Comparison of ENCODE assay signal across 8 mouse cellular contexts in the genomic region with DNA sequence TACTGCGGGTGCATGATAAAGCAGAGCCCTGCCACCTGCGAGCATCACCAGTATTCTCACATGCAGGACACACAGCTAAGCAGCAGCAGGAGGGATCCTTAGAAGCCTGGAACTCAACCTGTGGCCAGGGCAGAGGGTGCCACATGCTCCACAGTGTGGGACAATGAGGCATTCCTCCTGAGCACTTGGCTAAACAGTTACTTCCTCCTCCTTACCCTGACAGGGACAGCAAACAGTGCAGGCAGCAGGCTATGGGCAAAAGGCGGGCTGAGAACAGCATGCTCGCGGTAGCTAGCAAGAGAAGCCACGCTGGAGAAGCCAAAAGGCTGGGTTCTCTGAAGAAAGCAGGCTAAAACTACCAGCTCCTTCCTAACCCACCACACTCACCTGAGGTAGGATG. TPM values are rescaled to one million over a fixed set of nuclear protein-coding genes. Genes with fewer than 3 reads are reported as not detected.
DNase-seq lines count a peak whose midpoint lies in the region; ATAC-seq and TF ChIP-seq lines count a peak whose summit lies in the region.

No protein-coding gene starts in this region.

- H3K4me2 ChIP-seq in liver, embryonic 13.5 days, result no peak overlapping the region
- no peak overlapping the region for H3K4me2 ChIP-seq in liver, embryonic 11.5 days

- DNase-seq in gastrocnemius, adult 2 months, result no peak
- no peak for DNase-seq in gastrocnemius, adult 8-10 months (ENCODE audit: low spot score in 2 of 2)
- no peak for DNase-seq in liver, embryonic 13.5 days
- DNase-seq in liver, embryonic 11.5 days (ENCODE audit: low spot score), result no peak
- DNase-seq in embryonic facial prominence, embryonic 10.5 days (ENCODE audit: low spot score), result no peak
- peak; percentile 73 for DNase-seq in lung, postnatal 36 days
- DNase-seq in spleen, adult 18-20 months, result no peak
- DNase-seq in retina, embryonic 14.5 days (ENCODE audit: low spot score), result no peak

- H3K4me3 ChIP-seq in gastrocnemius, adult 2 months, result 0 out of 2 replicates have a peak overlapping the region, but pooled peaks have one; percentile 7
- H3K4me3 ChIP-seq in liver, embryonic 13.5 days (replicated peaks), result no peak overlapping the region
- no peak overlapping the region for H3K4me3 ChIP-seq in liver, embryonic 11.5 days (ENCODE audit: low read depth, low read length)
- peak overlapping the region; percentile 8; the same call in 1 of the 2 replicates for H3K4me3 ChIP-seq in embryonic facial prominence, embryonic 10.5 days

- no peaks in the 10 kb centered on the region for H3K27me3 ChIP-seq in liver, embryonic 13.5 days
- no peaks in the 10 kb centered on the region for H3K27me3 ChIP-seq in liver, embryonic 11.5 days (replicated peaks; ENCODE audit: control insufficient read depth, insufficient read depth, low read length)
- H3K27me3 ChIP-seq in embryonic facial prominence, embryonic 10.5 days (replicated peaks; ENCODE audit: low read depth, poor library complexity, severe bottlenecking), result no peaks in the 10 kb centered on the region

- no peak for ATAC-seq in liver, embryonic 13.5 days (ENCODE audit: low read depth)
- ATAC-seq in liver, embryonic 11.5 days (replicated peaks; ENCODE audit: low FRiP score), result no peak

- H3K9me3 ChIP-seq in liver, embryonic 13.5 days (replicated peaks), result no peaks in the 10 kb centered on the region
- H3K9me3 ChIP-seq in liver, embryonic 11.5 days (ENCODE audit: control insufficient read depth, low read length), result no peaks in the 10 kb centered on the region
- H3K9me3 ChIP-seq in embryonic facial prominence, embryonic 10.5 days, result no peaks in the 10 kb centered on the region

- intact Hi-C loops in gastrocnemius, adult 2 months (cut with DNase I), result no loop called here

- WGBS in liver, embryonic 13.5 days (ENCODE audit: insufficient replicate concordance), result 48% methylated on average over 6 of the region's 6 CpGs
- WGBS in liver, embryonic 11.5 days, result 36% methylated on average over 6 of the region's 6 CpGs
- 24% methylated on average over 6 of the region's 6 CpGs for WGBS in embryonic facial prominence, embryonic 10.5 days

- 0 out of 2 replicates have a peak overlapping the region, but pooled peaks have one; percentile 10 for H3K9ac ChIP-seq in liver, embryonic 13.5 days
- no peak overlapping the region; the same call in 1 of the 2 replicates for H3K9ac ChIP-seq in liver, embryonic 11.5 days (ENCODE audit: low read depth, low read length)

- peak overlapping the region; percentile 48 for H3K27ac ChIP-seq in gastrocnemius, adult 2 months
- H3K27ac ChIP-seq in liver, embryonic 13.5 days, result peak overlapping the region; percentile 45
- H3K27ac ChIP-seq in liver, embryonic 11.5 days (ENCODE audit: low read depth, low read length), result no peak overlapping the region
- H3K27ac ChIP-seq in embryonic facial prominence, embryonic 10.5 days (replicated peaks), result peak overlapping the region; percentile 75

- TF ChIP-seq CTCF in gastrocnemius, adult 2 months (IDR thresholded peaks at IDR 0.05), result no peak

- peaks cover 41% of the 10 kb centered on the region for H3K36me3 ChIP-seq in liver, embryonic 13.5 days
- peaks cover 6% of the 10 kb centered on the region; the same call in 1 of the 2 replicates for H3K36me3 ChIP-seq in liver, embryonic 11.5 days (ENCODE audit: control insufficient read depth, insufficient read depth, low read length)
- H3K36me3 ChIP-seq in embryonic facial prominence, embryonic 10.5 days (replicated peaks), result peaks cover 32% of the 10 kb centered on the region

- H3K4me1 ChIP-seq in liver, embryonic 13.5 days (replicated peaks), result peaks cover 97% of the 10 kb centered on the region
- peaks cover 70% of the 10 kb centered on the region for H3K4me1 ChIP-seq in liver, embryonic 11.5 days (replicated peaks; ENCODE audit: control insufficient read depth, insufficient read depth, low read length)
- peaks cover 72% of the 10 kb centered on the region for H3K4me1 ChIP-seq in embryonic facial prominence, embryonic 10.5 days

RNA-seq across cellular contexts. Expression of a gene that starts 14.2 kb away (rescaled TPM):
- 10 to 100 TPM; 37.4 to 57.4 TPM for total RNA-seq in gastrocnemius, adult 2 months (2021)
- 10 to 100 TPM; 33.4 to 51.3 (median 39.4) TPM for total RNA-seq in gastrocnemius, adult 8-10 months (2022)
- 18.3 and 22.2 TPM in 2 replicates for polyA plus RNA-seq in liver, embryonic 13.5 days (2015; fragmentation: Nextera tagmentation; extraction: Ambion mirVana)
- polyA plus RNA-seq in liver, embryonic 11.5 days (2014; fragmentation: Nextera tagmentation; extraction: Ambion mirVana), result 49.8 and 53.0 TPM in 2 replicates
- polyA plus RNA-seq in embryonic facial prominence, embryonic 10.5 days (2016; fragmentation: Nextera tagmentation; extraction: Ambion mirVana), result 45.7 and 46.9 TPM in 2 replicates

Comparison
In these comparisons a context has a peak if more than half of its experiments do, and no peak if none do; other contexts are left out.
1. H3K4me3 ChIP-seq: peak in gastrocnemius, adult 2 months (single experiment) and embryonic facial prominence, embryonic 10.5 days (single experiment); none in liver, embryonic 13.5 days (single experiment) and liver, embryonic 11.5 days (single experiment).